Mouse (Mus musculus): ENCODE results near the gene Actg2. TPM values are rescaled to one million over a fixed set of nuclear protein-coding genes. Genes with fewer than 3 reads are reported as not detected.

Actg2 gene
- polyA plus RNA-seq, 1 experiment = 316 TPM

DNA sequence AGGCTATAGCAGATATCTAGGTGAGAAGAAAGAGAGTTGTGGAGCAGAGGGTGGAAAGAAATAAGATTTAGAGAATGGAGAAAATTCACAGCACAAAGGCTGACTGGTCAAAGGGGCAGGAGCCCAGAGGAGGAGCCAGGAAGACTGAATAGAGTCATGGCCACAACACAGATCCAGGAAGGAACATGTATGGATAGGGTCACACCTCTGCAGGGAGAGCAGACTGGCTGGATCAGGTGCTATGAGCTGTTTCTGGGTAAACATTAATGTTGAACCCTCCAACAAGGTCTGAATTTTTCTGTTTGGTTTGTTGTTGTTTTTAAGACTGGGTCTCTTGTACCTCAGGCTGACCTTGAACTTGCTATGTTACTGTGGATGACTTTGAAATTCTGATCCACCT is 72.1 kb downstream of the Actg2 start:
- H3K36me3 ChIP-seq (ENCODE audit: control insufficient read depth, insufficient read depth, low read length) = no peaks in the 10 kb centered on the region
- peaks cover 8% of the 10 kb centered on the region for H3K4me1 ChIP-seq (ENCODE audit: control insufficient read depth, insufficient read depth, insufficient read length, low read length)
- H3K27ac ChIP-seq (ENCODE audit: insufficient read depth, low read depth, low read length) = no peak overlapping the region
- H3K4me3 ChIP-seq (ENCODE audit: low read depth, low read length) = no peak overlapping the region
- TF ChIP-seq CTCF (IDR thresholded peaks at IDR 0.05; ENCODE audit: extremely low read depth, insufficient read length, insufficient replicate concordance, low read depth, low read length) (no peak), POLR2A (IDR thresholded peaks at IDR 0.05; ENCODE audit: low read depth, low read length) (no peak)
- no peaks in the 10 kb centered on the region for H3K27me3 ChIP-seq (ENCODE audit: control insufficient read depth, insufficient read depth, low read length)

Other genes starting within 250 kb of the Actg2 start
- gene Mthfd2, start 210.4 kb downstream of the Actg2 start, polyA plus RNA-seq (2012; rRNA removed) = 2.8 and 3.3 TPM in 2 replicates
- 4.1 and 19.5 TPM in 2 replicates for gene Mob1a, start 210.2 kb downstream of the Actg2 start, polyA plus RNA-seq (2012; rRNA removed)
- gene Bola3, start 187.1 kb downstream of the Actg2 start, polyA plus RNA-seq (2012; rRNA removed) = 4.4 and 7.3 TPM in 2 replicates
- gene Tet3, start 77.2 kb downstream of the Actg2 start, polyA plus RNA-seq (2012; rRNA removed) = 9.0 and 15.4 TPM in 2 replicates
- gene Dguok, start 29.3 kb downstream of the Actg2 start, polyA plus RNA-seq (2012; rRNA removed) = 12.4 and 19.7 TPM in 2 replicates
- gene Stambp, start 36.5 kb upstream of the Actg2 start, polyA plus RNA-seq (2012; rRNA removed) = 4.4 and 9.5 TPM in 2 replicates
- not detected in 2 replicates for gene Clec4f, start 119.9 kb upstream of the Actg2 start, polyA plus RNA-seq (2012; rRNA removed)
- not detected in 2 replicates for gene Cd207, start 141.6 kb upstream of the Actg2 start, polyA plus RNA-seq (2012; rRNA removed)
- 0.15 TPM in 1 of 2 replicates, not detected in the other for gene Vax2, start 175.0 kb upstream of the Actg2 start, polyA plus RNA-seq (2012; rRNA removed)
- gene Atp6v1b1, start 206.7 kb upstream of the Actg2 start, polyA plus RNA-seq (2012; rRNA removed) = not detected in 2 replicates
- not detected in 2 replicates for gene Ankrd53, start 226.4 kb upstream of the Actg2 start, polyA plus RNA-seq (2012; rRNA removed)
- gene Tex261, start 239.5 kb upstream of the Actg2 start, polyA plus RNA-seq (2012; rRNA removed) = 53.8 and 90.5 TPM in 2 replicates